Mouse (Mus musculus): ENCODE results near the gene Tmem206. TPM values are rescaled to one million over a fixed set of nuclear protein-coding genes. Genes with fewer than 3 reads are reported as not detected.

Tmem206 gene
- polyA plus RNA-seq, 1 experiment from 2014 or later: 13.1 TPM

GRCm38 (mm10) chr1:191313158-191313557, 12.6 kb upstream of the Tmem206 start:
- ATAC-seq (no peak), DNase-seq (ENCODE audit: low spot score) (peak; percentile 36)
- H3K9me3 ChIP-seq (ENCODE audit: low read length): no peaks in the 10 kb centered on the region
- no peak for TF ChIP-seq CTCF (IDR thresholded peaks at IDR 0.05)
- TF ChIP-seq EP300 (IDR thresholded peaks at IDR 0.05): no peak
- peaks cover 10% of the 10 kb centered on the region; the same call in 1 of the 2 replicates for H3K4me1 ChIP-seq (ENCODE audit: insufficient read depth, low read depth, low read length)
- WGBS: 73% methylated on average over 6 of the region's 6 CpGs
- peak overlapping the region; percentile 75 for H3K27ac ChIP-seq (ENCODE audit: low read length)
- peak overlapping the region; percentile 55 for H3K4me3 ChIP-seq (ENCODE audit: low read depth, low read length)
- no peaks in the 10 kb centered on the region for H3K27me3 ChIP-seq (replicated peaks; ENCODE audit: insufficient read depth, low read length)
- H3K36me3 ChIP-seq (ENCODE audit: insufficient read depth, low read length): no peaks in the 10 kb centered on the region
- H3K4me2 ChIP-seq (replicated peaks; ENCODE audit: low read depth, low read length): peak overlapping the region; percentile 54
- peak overlapping the region; percentile 52 for H3K9ac ChIP-seq (replicated peaks; ENCODE audit: low read depth)

GRCm38 (mm10) chr1:191313926-191314325, 11.8 kb upstream of the Tmem206 start:
- peaks cover 10% of the 10 kb centered on the region; the same call in 1 of the 2 replicates for H3K4me1 ChIP-seq (ENCODE audit: insufficient read depth, low read depth, low read length)
- TF ChIP-seq EP300 (IDR thresholded peaks at IDR 0.05): no peak
- TF ChIP-seq CTCF (IDR thresholded peaks at IDR 0.05): no peak
- H3K9ac ChIP-seq (replicated peaks; ENCODE audit: low read depth): no peak overlapping the region
- no peak overlapping the region for H3K4me2 ChIP-seq (replicated peaks; ENCODE audit: low read depth, low read length)
- no peak overlapping the region for H3K4me3 ChIP-seq (ENCODE audit: low read depth, low read length)
- WGBS: 66% methylated on average over 4 of the region's 4 CpGs
- DNase-seq (ENCODE audit: low spot score): peak; percentile 62
- no peak overlapping the region for H3K27ac ChIP-seq (ENCODE audit: low read length)
- H3K9me3 ChIP-seq (ENCODE audit: low read length): no peaks in the 10 kb centered on the region
- H3K27me3 ChIP-seq (replicated peaks; ENCODE audit: insufficient read depth, low read length): no peaks in the 10 kb centered on the region
- no peak for ATAC-seq
- no peaks in the 10 kb centered on the region for H3K36me3 ChIP-seq (ENCODE audit: insufficient read depth, low read length)

GRCm38 (mm10) chr1:191316818-191317217, 8.9 kb upstream of the Tmem206 start:
- Histone ChIP-seq H3K4me3 (ENCODE audit: low read depth, low read length) (peak overlapping the region; percentile 63; the same call in 1 of the 2 replicates), H3K36me3 (ENCODE audit: insufficient read depth, low read length) (no peaks in the 10 kb centered on the region), H3K4me1 (ENCODE audit: insufficient read depth, low read depth, low read length) (peaks cover 10% of the 10 kb centered on the region; the same call in 1 of the 2 replicates), H3K27me3 (replicated peaks; ENCODE audit: insufficient read depth, low read length) (no peaks in the 10 kb centered on the region), H3K9me3 (ENCODE audit: low read length) (no peaks in the 10 kb centered on the region), H3K27ac (ENCODE audit: low read length) (no peak overlapping the region), H3K9ac (replicated peaks; ENCODE audit: low read depth) (no peak overlapping the region), H3K4me2 (replicated peaks; ENCODE audit: low read depth, low read length) (peak overlapping the region; percentile 79)
- no peak for ATAC-seq
- TF ChIP-seq CTCF (IDR thresholded peaks at IDR 0.05) (peak; percentile 40), EP300 (IDR thresholded peaks at IDR 0.05) (no peak)
- DNase-seq (ENCODE audit: low spot score): no peak
- WGBS: 68% methylated on average over 8 of the region's 8 CpGs

- TF ChIP-seq EP300 (IDR thresholded peaks at IDR 0.05): no peak
- peak; percentile 54 for TF ChIP-seq CTCF (IDR thresholded peaks at IDR 0.05)
- peak within 1 kb of the TSS; percentile 79 for H3K4me2 ChIP-seq (replicated peaks; ENCODE audit: low read depth, low read length)
- ATAC-seq (peak; percentile 91), DNase-seq (ENCODE audit: low spot score) (peak; percentile 83)
- H3K27me3 ChIP-seq (replicated peaks; ENCODE audit: insufficient read depth, low read length): no peaks in the 10 kb centered on the region
- H3K27ac ChIP-seq (ENCODE audit: low read length): peak within 1 kb of the TSS; percentile 90
- H3K4me3 ChIP-seq (ENCODE audit: low read depth, low read length): peak within 1 kb of the TSS; percentile 63
- 4% methylated on average over 27 of the region's 54 CpGs for WGBS
- H3K36me3 ChIP-seq (ENCODE audit: insufficient read depth, low read length): no peaks in the 10 kb centered on the region
- H3K9ac ChIP-seq (replicated peaks; ENCODE audit: low read depth): peak within 1 kb of the TSS; percentile 71
- peaks cover 10% of the 10 kb centered on the region; the same call in 1 of the 2 replicates for H3K4me1 ChIP-seq (ENCODE audit: insufficient read depth, low read depth, low read length)
- no peaks in the 10 kb centered on the region for H3K9me3 ChIP-seq (ENCODE audit: low read length)
Measured at GRCm38 (mm10) chr1:191317591-191318196, 8.0 kb upstream of the Tmem206 start, which contains the start of gene Nenf. Gene Nenf (minus strand): TSS chr1:191318194.

GRCm38 (mm10) chr1:191318686-191319085, 7.0 kb upstream of the Tmem206 start:
- Histone ChIP-seq H3K27ac (ENCODE audit: low read length) (0 out of 2 replicates have a peak overlapping the region, but pooled peaks have one; percentile 22), H3K4me3 (ENCODE audit: low read depth, low read length) (no peak overlapping the region), H3K9me3 (ENCODE audit: low read length) (no peaks in the 10 kb centered on the region), H3K4me1 (ENCODE audit: insufficient read depth, low read depth, low read length) (peaks cover 4% of the 10 kb centered on the region; the same call in 1 of the 2 replicates), H3K9ac (replicated peaks; ENCODE audit: low read depth) (no peak overlapping the region), H3K4me2 (replicated peaks; ENCODE audit: low read depth, low read length) (no peak overlapping the region), H3K27me3 (replicated peaks; ENCODE audit: insufficient read depth, low read length) (no peaks in the 10 kb centered on the region), H3K36me3 (ENCODE audit: insufficient read depth, low read length) (no peaks in the 10 kb centered on the region)
- no peak for TF ChIP-seq CTCF (IDR thresholded peaks at IDR 0.05)
- no peak for TF ChIP-seq EP300 (IDR thresholded peaks at IDR 0.05)
- 24% methylated on average over 5 of the region's 5 CpGs for WGBS
- peak; percentile 64 for DNase-seq (ENCODE audit: low spot score)
- no peak for ATAC-seq

- H3K27me3 ChIP-seq (replicated peaks; ENCODE audit: insufficient read depth, low read length): no peaks in the 10 kb centered on the region
- H3K4me3 ChIP-seq (ENCODE audit: low read depth, low read length): no peak overlapping the region
- ATAC-seq (no peak), DNase-seq (ENCODE audit: low spot score) (no peak)
- H3K36me3 ChIP-seq (ENCODE audit: insufficient read depth, low read length): no peaks in the 10 kb centered on the region
- no peak overlapping the region for H3K9ac ChIP-seq (replicated peaks; ENCODE audit: low read depth)
- H3K4me2 ChIP-seq (replicated peaks; ENCODE audit: low read depth, low read length): no peak overlapping the region
- TF ChIP-seq CTCF (IDR thresholded peaks at IDR 0.05): no peak
- no peaks in the 10 kb centered on the region for H3K9me3 ChIP-seq (ENCODE audit: low read length)
- H3K4me1 ChIP-seq (ENCODE audit: insufficient read depth, low read depth, low read length): 0 out of 2 replicates have a peak, but pooled peaks cover 3% of the 10 kb centered on the region
- H3K27ac ChIP-seq (ENCODE audit: low read length): no peak overlapping the region
- 85% methylated on average over 3 of the region's 3 CpGs for WGBS
Measured at GRCm38 (mm10) chr1:191323381-191323780, 2.3 kb upstream of the Tmem206 start.

Data from lung, postnatal 0 days (tissue).